ENCODE assay signal across 18 mouse cellular contexts in the genomic region with DNA sequence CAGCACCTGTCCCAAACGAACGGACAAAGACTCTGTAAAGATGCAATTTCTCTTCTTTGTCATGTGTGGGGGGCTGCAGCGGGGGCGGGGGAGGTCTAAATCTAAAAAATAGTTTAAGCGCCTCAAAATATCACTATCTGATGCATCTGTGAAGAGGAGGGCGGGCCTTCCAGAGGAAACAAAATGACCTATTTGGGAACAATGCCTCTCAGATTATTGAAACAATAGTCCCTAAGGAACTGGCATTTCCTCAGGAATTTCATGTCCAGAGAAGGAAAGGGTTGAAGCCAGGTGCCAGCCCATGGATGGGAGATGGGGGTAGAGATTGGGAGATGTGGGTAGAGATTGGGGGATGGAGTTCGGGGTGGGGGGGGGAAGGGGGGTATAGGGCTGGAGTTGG. TPM values are rescaled to one million over a fixed set of nuclear protein-coding genes. Genes with fewer than 3 reads are reported as not detected.
DNase-seq lines count a peak whose midpoint lies in the region; ATAC-seq and TF ChIP-seq lines count a peak whose summit lies in the region.
"Had no signal": no experiment of that assay in that cellular context is flagged by ENCODE, and none has a peak within 500 bp of the region (broad histone marks: within the 10 kb centered on the region; RNA-seq: fewer than 3 reads in every experiment).

No protein-coding gene starts in this region.

- H3K27ac ChIP-seq in kidney, postnatal 0 days = no peak overlapping the region
- no peak overlapping the region for H3K27ac ChIP-seq in forebrain, embryonic 16.5 days (ENCODE audit: low read length)
- H3K27ac ChIP-seq: embryonic facial prominence, embryonic 13.5 days; forebrain, embryonic 13.5 days; hindbrain, embryonic 13.5 days; hindbrain, postnatal 0 days had no signal

- TF ChIP-seq POLR2A in lung, adult 2 months (IDR thresholded peaks at IDR 0.05; ENCODE audit: borderline replicate concordance, extremely low read depth, low read depth, low read length) = no peak

- TF ChIP-seq CTCF in kidney, postnatal 0 days (IDR thresholded peaks at IDR 0.05; ENCODE audit: low read depth) = no peak
- no peak for TF ChIP-seq CTCF in lung, adult 2 months (IDR thresholded peaks at IDR 0.05; ENCODE audit: insufficient read depth, low read length)

- no peak overlapping the region for H3K4me2 ChIP-seq in kidney, postnatal 0 days (ENCODE audit: low read length)
- H3K4me2 ChIP-seq in forebrain, embryonic 16.5 days (ENCODE audit: low read length) = no peak overlapping the region
- H3K4me2 ChIP-seq: embryonic facial prominence, embryonic 13.5 days; forebrain, embryonic 13.5 days; hindbrain, embryonic 13.5 days had no signal

- no peaks in the 10 kb centered on the region for H3K27me3 ChIP-seq in kidney, postnatal 0 days (ENCODE audit: insufficient read depth, low read length)
- H3K27me3 ChIP-seq in forebrain, embryonic 16.5 days (replicated peaks; ENCODE audit: control insufficient read depth, insufficient read depth, low read length) = no peaks in the 10 kb centered on the region
- H3K27me3 ChIP-seq: CH12.LX; embryonic facial prominence, embryonic 13.5 days; forebrain, embryonic 13.5 days; hindbrain, embryonic 13.5 days had no signal

- no peaks in the 10 kb centered on the region for H3K9me3 ChIP-seq in kidney, postnatal 0 days (replicated peaks; ENCODE audit: low read length)
- no peaks in the 10 kb centered on the region for H3K9me3 ChIP-seq in forebrain, embryonic 16.5 days (ENCODE audit: control insufficient read depth, low read length)
- H3K9me3 ChIP-seq: embryonic facial prominence, embryonic 13.5 days; forebrain, embryonic 13.5 days; hindbrain, embryonic 13.5 days had no signal

- ATAC-seq in kidney, postnatal 0 days (replicated peaks; ENCODE audit: low FRiP score, low read depth) = no peak
- ATAC-seq in forebrain, embryonic 16.5 days = no peak
- ATAC-seq: activated CD4-positive, CD25-positive, alpha-beta regulatory T cell, adult 4 months; forebrain, embryonic 13.5 days; hindbrain, postnatal 0 days had no signal

- 0 out of 2 replicates have a peak, but pooled peaks cover 7% of the 10 kb centered on the region for H3K36me3 ChIP-seq in kidney, postnatal 0 days (ENCODE audit: insufficient read depth, low read length)
- H3K36me3 ChIP-seq in forebrain, embryonic 16.5 days (ENCODE audit: control insufficient read depth, insufficient read depth) = no peaks in the 10 kb centered on the region

- no peak overlapping the region for H3K9ac ChIP-seq in kidney, postnatal 0 days (ENCODE audit: low read depth, low read length)
- no peak overlapping the region for H3K9ac ChIP-seq in forebrain, embryonic 16.5 days (replicated peaks; ENCODE audit: low read depth, low read length)
- H3K9ac ChIP-seq: embryonic facial prominence, embryonic 13.5 days; forebrain, embryonic 13.5 days; hindbrain, embryonic 13.5 days had no signal

- 77% methylated on average over 7 of the region's 7 CpGs for WGBS in kidney, postnatal 0 days
- 51% methylated on average over 7 of the region's 7 CpGs for WGBS in lung, adult 2 months
- 85% methylated on average over 7 of the region's 7 CpGs for WGBS in forebrain, embryonic 16.5 days

- H3K4me3 ChIP-seq in kidney, postnatal 0 days (replicated peaks; ENCODE audit: low read depth, low read length) = no peak overlapping the region
- no peak overlapping the region for H3K4me3 ChIP-seq in lung, adult 2 months (replicated peaks; ENCODE audit: extremely low read depth, low read depth, low read length)
- no peak overlapping the region for H3K4me3 ChIP-seq in forebrain, embryonic 16.5 days (replicated peaks; ENCODE audit: low read length)
- H3K4me3 ChIP-seq: embryonic facial prominence, embryonic 13.5 days; forebrain, embryonic 13.5 days; gastrocnemius, adult 2 months; hindbrain, embryonic 13.5 days had no signal

- H3K4me1 ChIP-seq in kidney, postnatal 0 days (replicated peaks; ENCODE audit: insufficient read depth, low read length) = no peaks in the 10 kb centered on the region; the same call in none of the 2 replicates
- H3K4me1 ChIP-seq in lung, adult 2 months (ENCODE audit: control insufficient read depth, insufficient read depth, low read length) = peaks cover 11% of the 10 kb centered on the region
- no peaks in the 10 kb centered on the region for H3K4me1 ChIP-seq in forebrain, embryonic 16.5 days (replicated peaks; ENCODE audit: control insufficient read depth, insufficient read depth, low read length)
- H3K4me1 ChIP-seq: embryonic facial prominence, embryonic 13.5 days; forebrain, embryonic 13.5 days had no signal

- DNase-seq in kidney, postnatal 0 days (ENCODE audit: low spot score) = peak; percentile 15
- no peak for DNase-seq in kidney, postnatal 14 days
- peak; percentile 25 for DNase-seq in lung, postnatal 10 days
- DNase-seq in lung, adult 2 months = no peak
- DNase-seq in R1 (ENCODE audit: low read depth, low spot score) = peak; percentile 33
- DNase-seq: cerebellum, adult 11-12 months; cerebellum, adult 9-10 months; cerebellum, postnatal 36 days; gastrocnemius, adult 2 months; gastrocnemius, postnatal 25 days; heart, postnatal 10 days had no signal

RNA-seq across cellular contexts. Expression of gene Eogt, which starts 7.2 kb away (rescaled TPM):
- 12.8 and 14.4 TPM in 2 replicates for polyA plus RNA-seq in kidney, postnatal 0 days (2015; fragmentation: Nextera tagmentation; extraction: Ambion mirVana)
- polyA plus RNA-seq in lung, adult 2 months (2012; rRNA removed) = 19.9 and 34.7 TPM in 2 replicates
- polyA plus RNA-seq in forebrain, embryonic 16.5 days (2015; fragmentation: Nextera tagmentation; extraction: Ambion mirVana) = 9.3 and 12.2 TPM in 2 replicates

RNA-seq across cellular contexts. Expression of gene Tmf1, which starts 37.1 kb away (rescaled TPM):
- polyA plus RNA-seq in kidney, postnatal 0 days (2015; fragmentation: Nextera tagmentation; extraction: Ambion mirVana) = 48.6 and 50.7 TPM in 2 replicates
- 3.1 and 3.8 TPM in 2 replicates for polyA plus RNA-seq in lung, adult 2 months (2012; rRNA removed)
- polyA plus RNA-seq in forebrain, embryonic 16.5 days (2015; fragmentation: Nextera tagmentation; extraction: Ambion mirVana) = 35.0 and 43.2 TPM in 2 replicates

Comparison
In these comparisons a context has a peak if more than half of its experiments do, and no peak if none do; other contexts are left out.
1. DNase-seq: peak in kidney, postnatal 0 days (single experiment), lung, postnatal 10 days (single experiment) and R1 (single experiment); none in kidney, postnatal 14 days (single experiment) and lung, adult 2 months (single experiment).